Mouse (Mus musculus): Measurements from ENCODE around the gene Metap1.

Gene Metap1

GRCm38 (mm10) chr3:138448077-138448860, 41.0 kb downstream of the Metap1 start:
- no peak for DNase-seq

- no peak for DNase-seq
These were observed 45.9 kb downstream of the Metap1 start for GRCm38 (mm10) chr3:138443465-138443771.

GRCm38 (mm10) chr3:138442612-138443464, 46.5 kb downstream of the Metap1 start, which contains the start of gene Adh5:
Gene Adh5, plus strand, starts transcription at chr3:138443093.
- peak; percentile 93 for DNase-seq

- no peak for DNase-seq
These were observed 47.1 kb downstream of the Metap1 start for GRCm38 (mm10) chr3:138442203-138442602.

- DNase-seq, result no peak
These were observed 50.6 kb downstream of the Metap1 start for GRCm38 (mm10) chr3:138438716-138439115.

- DNase-seq, result peak; percentile 36
These were observed 57.5 kb downstream of the Metap1 start for GRCm38 (mm10) chr3:138431835-138432234.

- no peak for DNase-seq
These were observed 58.8 kb downstream of the Metap1 start for GRCm38 (mm10) chr3:138430360-138430976.

- DNase-seq, result no peak
These were observed 65.1 kb downstream of the Metap1 start for GRCm38 (mm10) chr3:138424247-138424646.

- no peak for DNase-seq
These were observed 65.7 kb downstream of the Metap1 start for GRCm38 (mm10) chr3:138423664-138424063.

GRCm38 (mm10) chr3:138420385-138420784, 68.9 kb downstream of the Metap1 start:
- DNase-seq, result no peak

GRCm38 (mm10) chr3:138419369-138419768, 69.9 kb downstream of the Metap1 start:
- DNase-seq, result no peak

GRCm38 (mm10) chr3:138415121-138415690, 74.1 kb downstream of the Metap1 start, which contains the start of gene Adh4:
Gene Adh4, plus strand, starts transcription at chr3:138415466.
- DNase-seq, result no peak

GRCm38 (mm10) chr3:138410211-138410610, 79.1 kb downstream of the Metap1 start:
- DNase-seq, result no peak

GRCm38 (mm10) chr3:138409585-138409984, 79.7 kb downstream of the Metap1 start:
- no peak for DNase-seq
